Mouse (Mus musculus) granulocyte monocyte progenitor cell, adult 5-6 weeks (primary cell): ENCODE data around the gene Tcstv3. TPM values are rescaled to one million over a fixed set of nuclear protein-coding genes. Genes with fewer than 3 reads are reported as not detected.
A peak's percentile ranks its signal among the peaks of the same experiment; 100 is the strongest.
"Not testable (repeated sequence)": the region's sequence is repeated elsewhere in the genome, so short reads cannot be mapped to it uniquely, and the experiment has no call there.

Experiments used
- ATAC-seq: replicated peaks from 2 replicates; pipeline ENCODE4 v1.8.0; 2016; ENCODE audit warnings: mild to moderate bottlenecking, moderate TSS enrichment, inconsistent platforms; ENCODE audit not compliant: poor library complexity, severe bottlenecking
- total RNA-seq, 2 experiments: library from RNA; stranded (forward) in 1 of 2; stranded (reverse) in 1 of 2; fragments of 200-712, 200-1000 nt in 1 of 2; fragments of >200 nt in 1 of 2; fragmentation: Nextera tagmentation in 1 of 2; gene quantifications; 2 replicates each; pipeline ENCODE4 v1.2.3; 2014 to 2017

Tcstv3 gene
- total RNA-seq (2014; fragmentation: Nextera tagmentation) (not detected in 2 replicates), total RNA-seq (2017) (not detected in 2 replicates)

DNA sequence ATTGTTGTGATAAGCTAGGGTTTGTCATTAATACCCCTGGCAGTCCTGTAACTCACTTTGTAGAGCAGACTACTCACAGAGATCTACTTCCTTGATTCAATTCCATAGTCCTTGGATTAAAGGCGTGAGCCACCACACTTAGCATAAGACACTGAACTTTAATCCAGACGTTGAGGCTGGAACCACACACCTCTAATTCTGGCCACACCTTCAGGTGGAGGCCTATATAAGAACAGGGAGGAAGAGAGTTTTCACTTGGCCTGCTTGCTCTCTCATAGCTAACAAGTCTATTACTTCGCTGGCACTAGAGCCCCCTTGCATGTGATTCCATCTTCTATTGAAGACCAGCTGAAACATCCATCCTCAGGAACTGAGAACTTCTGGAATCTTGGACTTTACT is at the start of gene Tcstv3:
Gene Tcstv3 (plus strand): TSS at position 301 of the 400 bp plus-strand sequence.
- ATAC-seq, result not testable (repeated sequence)

- peak; percentile 86 for ATAC-seq
These were observed 38.8 kb upstream of the Tcstv3 start for GRCm38 (mm10) chr13:120277837-120278236.

DNA sequence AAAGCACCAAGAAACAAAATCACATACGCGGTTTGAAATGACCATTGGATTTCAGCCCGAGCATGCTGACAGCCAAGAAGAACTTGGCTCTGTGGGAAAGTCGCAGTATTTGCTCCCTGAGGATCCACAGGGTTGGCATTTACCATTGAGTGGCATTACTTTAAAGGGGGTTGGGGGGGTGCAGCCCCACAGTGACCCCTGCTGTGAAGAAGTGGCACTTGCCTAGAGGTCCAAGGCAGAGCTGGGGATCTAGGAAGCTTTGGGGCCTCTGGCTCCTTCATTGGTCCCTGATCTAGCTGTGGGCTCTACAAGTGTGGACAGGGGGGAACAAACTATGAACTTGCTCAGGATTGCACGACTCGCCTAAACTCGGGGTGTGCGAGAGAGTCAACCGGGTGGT is 37.9 kb upstream of the Tcstv3 start:
- peak; percentile 66 for ATAC-seq

DNA sequence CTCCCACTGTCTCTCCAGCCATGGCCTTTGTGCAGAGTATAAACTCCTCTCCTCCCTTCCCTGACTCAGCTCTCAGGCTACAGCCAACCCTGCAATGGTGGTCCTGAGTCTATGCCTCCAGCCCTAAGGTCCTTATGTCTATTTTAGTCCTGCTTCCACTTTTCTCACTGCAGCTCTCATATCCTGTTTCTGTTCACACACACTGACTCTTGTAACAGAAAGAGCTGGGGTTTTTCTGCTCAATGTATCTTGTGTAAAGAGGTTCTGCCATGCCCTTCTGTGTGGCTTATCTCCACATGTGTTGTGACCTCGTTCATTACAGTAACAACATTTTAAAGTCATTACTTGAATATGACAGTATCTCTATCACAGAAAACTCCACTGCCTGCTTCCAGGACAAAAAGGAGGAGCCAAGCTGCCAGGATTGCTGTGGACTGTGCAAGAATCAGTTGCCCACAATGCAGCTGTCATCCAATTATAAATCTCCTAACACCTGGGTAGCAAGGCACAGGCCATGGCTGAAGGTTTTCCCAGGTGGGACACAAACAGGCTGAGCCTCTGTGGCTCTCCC is 17.3 kb upstream of the Tcstv3 start:
- ATAC-seq, result peak; percentile 64

DNA sequence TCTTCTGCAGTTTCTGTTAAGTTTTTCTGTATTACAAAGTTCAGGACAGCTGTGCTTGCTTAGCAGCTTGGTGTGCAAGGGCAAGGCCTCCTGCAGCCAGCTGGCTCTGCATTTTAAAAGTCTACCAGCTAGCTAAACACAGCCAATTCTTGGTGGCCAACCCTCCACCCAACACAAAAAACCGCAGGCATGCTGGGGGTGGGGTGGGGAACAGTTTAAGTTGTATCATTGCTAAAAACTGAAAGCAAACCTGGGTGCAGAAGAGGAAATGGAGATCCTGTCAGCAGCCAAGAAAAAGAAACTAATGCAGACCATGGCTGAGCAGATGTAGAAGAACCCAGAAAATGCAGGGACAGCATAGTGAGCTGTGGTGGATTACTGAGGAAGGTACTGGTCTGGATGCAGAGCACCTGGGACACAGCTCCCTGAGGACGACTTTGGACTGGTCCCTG is 16.7 kb upstream of the Tcstv3 start, which contains the start of gene BC147527:
Gene BC147527 (plus strand): TSS at position 402 of the 452 bp plus-strand sequence.
- peak; percentile 90 for ATAC-seq

GRCm38 (mm10) chr13:120300853-120301252 is 15.8 kb upstream of the Tcstv3 start:
- no peak for ATAC-seq

DNA sequence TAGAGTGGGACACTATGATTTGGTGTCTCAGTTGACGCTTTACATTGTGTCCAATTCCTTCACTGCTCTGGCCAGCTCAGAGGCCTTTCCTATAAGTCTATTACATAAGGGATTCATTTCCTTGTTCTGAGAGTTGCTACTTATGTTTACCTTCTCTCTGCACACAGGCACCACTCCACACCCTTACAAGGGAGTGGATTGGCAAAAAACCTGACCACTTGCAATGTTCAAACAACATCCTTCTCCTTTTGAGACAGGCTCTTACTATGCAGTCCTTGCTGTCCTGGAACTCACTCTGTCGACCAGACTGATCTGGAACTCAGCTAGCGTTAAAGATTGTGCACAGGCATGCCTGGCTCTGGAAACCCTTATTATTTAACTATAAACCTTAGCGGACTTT is 5.9 kb upstream of the Tcstv3 start:
- peak; percentile 22; the same call in 1 of the 2 replicates for ATAC-seq

- ATAC-seq, result peak; percentile 87
These were observed 3.1 kb upstream of the Tcstv3 start for GRCm38 (mm10) chr13:120313584-120313983.

DNA sequence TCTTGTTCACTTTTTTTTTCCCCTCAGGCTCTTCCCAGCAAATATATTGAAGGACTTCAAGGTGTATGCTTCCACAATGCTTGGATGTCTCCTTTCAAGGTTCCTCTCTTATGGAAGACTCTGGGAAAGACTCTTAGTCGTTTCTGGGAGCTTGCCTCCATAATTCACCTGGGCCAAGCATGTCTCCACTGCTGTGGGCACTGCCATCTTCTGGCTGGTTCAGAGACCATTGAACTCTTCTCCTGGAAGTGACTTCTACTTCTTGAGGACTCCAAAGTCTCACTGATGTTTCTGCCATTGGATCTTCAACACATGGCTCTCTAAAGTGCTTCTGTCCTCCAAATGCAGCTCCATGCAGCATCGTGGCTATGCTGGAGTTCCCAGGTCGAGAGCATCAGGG is 3.5 kb downstream of the Tcstv3 start:
- ATAC-seq, result 0 out of 2 replicates have a peak, but pooled peaks have one; percentile 14

- peak; percentile 22 for ATAC-seq
These were observed 4.0 kb downstream of the Tcstv3 start for GRCm38 (mm10) chr13:120320721-120321120.

Other genes starting within 250 kb of the Tcstv3 start
- gene Gm20767, start 176.6 kb upstream of the Tcstv3 start, total RNA-seq (2014; fragmentation: Nextera tagmentation), result not detected in 2 replicates
- not detected in 2 replicates for gene Gm20767, start 176.6 kb upstream of the Tcstv3 start, total RNA-seq (2017)
- gene Gm21818, start 144.4 kb upstream of the Tcstv3 start, total RNA-seq (2014; fragmentation: Nextera tagmentation), result not detected in 2 replicates
- gene Gm21818, start 144.4 kb upstream of the Tcstv3 start, total RNA-seq (2017), result not detected in 2 replicates
- gene Gm21762, start 100.9 kb upstream of the Tcstv3 start, total RNA-seq (2014; fragmentation: Nextera tagmentation), result not detected in 2 replicates
- gene Gm21762, start 100.9 kb upstream of the Tcstv3 start, total RNA-seq (2017), result not detected in 2 replicates
- not detected in 2 replicates for gene Gm21731, start 77.8 kb upstream of the Tcstv3 start, total RNA-seq (2014; fragmentation: Nextera tagmentation)
- gene Gm21731, start 77.8 kb upstream of the Tcstv3 start, total RNA-seq (2017), result not detected in 2 replicates
- gene AF067061, start 53.8 kb upstream of the Tcstv3 start, total RNA-seq (2014; fragmentation: Nextera tagmentation), result not detected in 2 replicates
- not detected in 2 replicates for gene AF067061, start 53.8 kb upstream of the Tcstv3 start, total RNA-seq (2017)
- 4.1 and 10.2 TPM in 2 replicates for gene BC147527, start 16.5 kb upstream of the Tcstv3 start, total RNA-seq (2014; fragmentation: Nextera tagmentation)
- gene BC147527, start 16.5 kb upstream of the Tcstv3 start, total RNA-seq (2017), result 13.6 and 38.4 TPM in 2 replicates